Mouse (Mus musculus) frontal cortex, postnatal 36 days (tissue): ENCODE measurements around the gene Hist1h2bj.
A peak's percentile ranks its signal among the peaks of the same experiment; 100 is the strongest.

Experiments
- DNase-seq, 2 experiments: peaks; one replicate each; pipeline ENCODE4 v3.0.0; 2022; ENCODE audit warnings: low spot score in 2 of 2

The Hist1h2bj gene

DNA sequence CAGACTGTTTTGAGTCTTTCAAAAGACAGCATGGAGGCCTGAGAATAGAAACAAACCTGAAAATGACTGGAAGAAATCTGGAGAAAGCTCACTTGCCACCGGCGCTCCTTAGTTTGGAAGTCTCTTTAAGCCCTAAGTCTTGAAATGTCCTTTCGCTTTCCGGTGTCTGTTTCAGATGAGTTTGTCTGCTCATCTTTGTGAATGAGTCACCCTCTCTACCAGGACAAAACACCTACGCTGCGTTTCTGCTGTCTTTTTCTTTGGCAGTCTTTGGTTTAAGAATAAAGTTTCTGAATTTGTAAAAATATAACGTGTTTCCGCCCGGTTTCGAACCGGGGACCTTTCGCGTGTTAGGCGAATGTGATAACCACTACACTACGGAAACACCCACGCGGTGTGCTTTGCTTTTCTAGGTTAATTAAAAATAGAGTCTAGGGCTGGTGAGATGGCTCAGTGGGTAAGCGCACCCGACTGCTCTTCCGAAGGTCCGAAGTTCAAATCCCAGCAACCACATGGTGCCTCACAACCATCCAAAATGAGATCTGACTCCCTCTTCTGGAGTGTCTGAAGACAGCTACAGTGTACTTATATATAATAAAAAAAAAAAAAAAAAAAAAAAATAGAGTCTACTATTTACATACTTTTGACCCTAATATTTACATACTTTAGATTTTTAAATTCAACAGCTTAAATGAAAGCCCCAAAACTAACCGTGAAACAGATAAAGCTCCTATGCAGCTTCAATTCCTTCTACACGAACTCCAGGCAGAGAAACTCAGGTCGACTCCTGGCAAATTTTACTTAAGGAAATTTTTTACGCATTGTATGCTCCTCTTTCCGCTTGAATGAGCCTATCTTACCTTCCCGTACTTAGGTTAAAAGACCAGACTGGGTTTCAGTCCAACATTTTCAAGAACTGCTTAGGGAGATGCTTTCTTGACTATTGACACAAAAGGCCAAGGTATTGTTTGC is 27.2 kb upstream of the Hist1h2bj start:
- DNase-seq: peak; percentile 73 to 78

DNA sequence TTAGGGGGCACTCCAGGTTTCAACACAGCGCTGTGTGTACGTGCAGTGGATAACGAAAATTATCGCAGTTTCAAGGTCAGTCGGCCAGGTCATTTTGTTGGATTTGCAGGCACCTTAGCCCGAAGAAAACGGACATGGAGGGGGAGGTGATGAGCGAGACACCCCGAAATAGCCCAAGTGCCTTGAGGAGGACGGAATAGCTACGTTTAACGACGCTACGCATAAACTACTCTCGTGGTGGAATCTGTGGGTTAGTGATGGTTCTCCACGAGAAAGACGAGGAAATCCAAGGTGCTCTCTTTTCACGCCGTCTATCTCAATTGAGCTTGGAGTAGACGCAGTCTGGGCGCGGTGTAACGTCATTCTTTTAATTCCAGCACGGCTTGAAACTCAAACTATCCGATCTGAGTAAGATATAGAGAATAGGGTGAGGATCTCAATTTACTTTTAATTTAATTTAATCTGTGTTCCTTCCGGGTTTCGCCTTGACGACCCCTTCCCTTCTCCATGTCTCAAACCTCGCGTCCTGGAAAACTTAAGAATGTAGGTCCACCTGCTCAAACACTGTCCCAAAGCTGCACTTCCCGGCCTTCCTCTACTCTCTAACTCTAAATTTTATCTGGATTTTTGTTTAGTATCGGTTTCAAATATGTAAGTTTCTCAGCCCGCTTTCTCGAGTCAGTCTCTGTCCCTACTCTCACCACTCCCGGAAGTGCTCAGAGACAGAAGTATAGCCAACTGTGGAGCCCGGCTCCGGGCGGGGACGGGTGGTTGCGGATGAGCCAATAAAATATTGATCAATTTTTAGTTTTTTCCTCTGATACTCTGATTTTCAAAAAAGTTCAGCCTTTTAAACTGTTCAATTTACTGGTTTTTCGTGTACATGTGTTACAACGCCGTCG is 22.8 kb upstream of the Hist1h2bj start:
- DNase-seq: no peak

DNA sequence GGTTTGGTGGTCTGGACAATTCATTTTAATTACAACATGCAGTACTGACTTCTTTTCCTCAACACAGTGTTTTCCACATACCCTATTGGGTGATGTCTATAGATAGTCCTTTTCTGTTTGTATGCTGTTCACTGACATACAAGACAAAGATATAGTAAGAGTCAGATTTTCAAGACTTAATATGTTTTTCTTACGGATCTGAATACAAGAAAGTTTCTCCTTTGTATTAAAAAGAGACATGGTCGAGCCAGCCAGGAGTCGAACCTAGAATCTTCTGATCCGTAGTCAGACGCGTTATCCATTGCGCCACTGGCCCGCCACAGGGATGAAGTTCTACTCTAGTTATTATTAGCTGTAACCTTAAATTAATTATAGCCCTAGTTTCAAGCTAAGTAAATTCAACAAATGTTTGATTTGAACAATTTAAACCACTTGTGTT is 22.1 kb upstream of the Hist1h2bj start:
- peak in 1 of 2 experiments; percentile 66 for DNase-seq

DNA sequence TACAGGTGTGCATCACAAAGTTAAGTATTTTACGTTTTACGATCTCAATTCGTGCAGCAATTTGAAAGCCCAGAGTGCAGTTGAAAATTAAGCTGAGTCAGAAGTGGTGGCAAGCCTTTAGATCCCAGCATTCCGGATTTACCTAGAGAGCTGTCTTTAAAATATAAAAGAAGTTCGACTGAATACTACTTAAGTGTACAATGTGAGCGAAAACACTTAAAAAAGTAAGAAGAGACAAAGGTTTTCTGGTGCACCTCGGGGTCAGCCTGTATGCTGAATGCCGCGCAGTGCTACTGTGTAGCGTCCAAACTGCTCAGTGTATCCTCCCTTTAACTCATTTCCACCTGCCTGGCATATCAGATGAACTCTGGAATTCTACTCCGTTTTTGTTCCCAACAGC is 21.4 kb upstream of the Hist1h2bj start:
- no peak for DNase-seq

DNA sequence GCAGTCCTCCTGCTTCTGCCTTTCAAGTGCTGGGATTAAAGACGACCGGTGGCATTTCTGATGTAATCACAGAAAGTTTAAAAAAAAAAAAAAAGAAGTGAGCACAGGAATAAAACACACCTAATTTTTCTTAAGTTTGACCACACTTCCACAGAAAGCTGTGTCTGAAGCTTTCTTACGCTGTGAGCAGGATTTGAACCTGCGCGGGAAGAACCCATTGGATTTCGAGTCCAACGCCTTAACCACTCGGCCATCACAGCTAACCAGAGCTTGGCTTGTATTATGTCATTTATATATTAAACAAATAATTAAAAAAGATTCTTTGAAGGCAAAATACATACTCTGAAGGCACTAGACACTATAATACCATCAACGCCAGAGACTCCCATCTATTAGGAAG is 20.8 kb upstream of the Hist1h2bj start:
- peak; percentile 61 to 78 for DNase-seq

DNA sequence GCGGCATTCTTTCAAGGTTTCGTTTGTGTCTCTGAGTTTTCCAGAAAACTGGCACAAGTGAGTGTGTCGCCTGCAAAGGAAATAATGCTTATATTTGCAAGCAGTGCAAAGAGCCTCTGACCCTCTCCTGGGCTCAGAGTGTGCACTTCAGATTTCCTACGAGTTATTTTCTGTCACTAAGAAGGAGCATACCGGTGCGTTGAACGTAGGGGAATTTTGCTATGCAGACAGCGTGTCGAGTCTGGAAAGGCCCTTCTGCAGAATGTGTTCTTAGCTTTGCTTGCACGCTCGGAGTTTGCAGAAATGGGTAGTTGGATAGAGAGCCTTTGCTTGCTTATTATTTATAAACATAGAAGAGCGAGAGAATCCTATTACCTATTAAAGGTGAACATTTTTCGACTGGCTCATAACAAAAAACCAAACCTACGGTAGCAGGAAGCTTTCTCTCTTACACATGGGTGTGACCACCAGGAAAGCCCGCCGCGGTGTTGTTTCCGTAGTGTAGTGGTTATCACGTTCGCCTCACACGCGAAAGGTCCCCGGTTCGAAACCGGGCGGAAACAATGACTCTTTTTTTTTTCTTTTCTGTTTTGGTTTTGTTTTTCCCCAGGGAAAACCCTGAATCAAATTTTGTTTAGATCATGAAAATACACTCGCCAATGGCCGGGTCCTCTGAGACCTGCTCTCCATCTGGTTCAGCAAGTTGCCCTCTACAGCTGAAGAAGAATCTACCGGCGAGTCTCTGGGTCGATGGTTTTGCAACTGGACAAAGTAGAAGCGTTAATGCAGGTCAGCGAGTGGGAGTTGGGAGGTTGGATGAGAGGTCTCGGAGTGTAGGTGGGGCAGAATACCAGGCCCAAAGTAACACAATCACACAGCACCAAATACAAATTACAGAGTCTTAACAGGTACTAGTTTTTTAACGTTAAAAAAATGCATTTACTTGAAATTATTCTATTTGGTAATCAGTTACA is 16.7 kb upstream of the Hist1h2bj start:
- peak; percentile 92 to 93 for DNase-seq

DNA sequence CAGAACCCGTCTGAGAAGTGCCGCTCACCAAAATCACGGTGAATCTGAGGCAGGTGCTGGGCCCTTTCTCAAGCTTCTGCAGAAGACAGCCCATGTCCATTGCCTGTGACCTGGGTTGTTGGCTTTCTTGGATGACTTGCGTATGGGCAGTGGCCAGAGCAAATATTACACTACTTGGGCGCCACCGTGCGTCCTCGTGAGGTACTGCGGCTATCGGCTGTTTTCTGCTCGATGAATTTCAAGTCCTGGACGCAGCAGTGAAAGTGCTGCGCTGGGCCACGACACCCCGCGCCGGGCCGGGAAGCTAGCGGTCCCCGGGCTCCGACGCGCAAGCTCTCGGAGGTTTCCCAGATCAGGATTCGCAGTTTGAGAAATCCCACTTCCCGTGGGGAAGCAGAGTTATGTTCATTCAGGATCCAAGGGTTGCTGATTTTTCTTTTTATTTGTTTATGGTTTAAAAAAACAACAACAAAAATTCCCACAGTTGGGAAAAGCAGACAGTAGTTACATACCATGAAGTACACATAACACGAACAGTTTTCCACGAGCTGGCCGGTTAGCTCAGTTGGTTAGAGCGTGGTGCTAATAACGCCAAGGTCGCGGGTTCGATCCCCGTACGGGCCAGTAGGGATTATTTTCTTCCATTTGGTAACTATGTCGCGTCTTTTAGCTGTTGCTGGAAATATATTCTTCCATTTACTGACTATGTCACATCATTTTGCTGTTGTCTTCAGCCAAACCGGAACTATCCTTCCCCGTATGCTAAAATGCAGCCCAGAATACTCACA is 14.1 kb upstream of the Hist1h2bj start:
- DNase-seq: peak; percentile 93 to 97

DNA sequence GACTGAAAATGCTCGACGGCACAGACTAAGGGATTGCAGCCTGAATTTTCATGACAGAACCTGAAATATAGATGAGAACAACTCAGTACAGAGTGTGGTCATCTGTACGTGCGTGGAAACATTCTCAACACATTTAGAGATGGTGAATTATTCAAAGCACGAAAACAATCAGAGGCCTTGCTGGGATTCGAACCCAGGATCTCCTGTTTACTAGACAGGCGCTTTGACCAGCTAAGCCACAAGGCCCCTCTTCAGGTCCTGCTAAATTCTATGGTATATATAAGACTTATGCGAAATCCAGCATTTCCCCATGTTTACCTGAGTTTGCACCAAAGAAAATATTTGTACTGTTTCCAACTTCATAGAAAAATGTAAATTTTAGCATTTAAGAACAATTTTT is 13.1 kb upstream of the Hist1h2bj start:
- no peak for DNase-seq

DNA sequence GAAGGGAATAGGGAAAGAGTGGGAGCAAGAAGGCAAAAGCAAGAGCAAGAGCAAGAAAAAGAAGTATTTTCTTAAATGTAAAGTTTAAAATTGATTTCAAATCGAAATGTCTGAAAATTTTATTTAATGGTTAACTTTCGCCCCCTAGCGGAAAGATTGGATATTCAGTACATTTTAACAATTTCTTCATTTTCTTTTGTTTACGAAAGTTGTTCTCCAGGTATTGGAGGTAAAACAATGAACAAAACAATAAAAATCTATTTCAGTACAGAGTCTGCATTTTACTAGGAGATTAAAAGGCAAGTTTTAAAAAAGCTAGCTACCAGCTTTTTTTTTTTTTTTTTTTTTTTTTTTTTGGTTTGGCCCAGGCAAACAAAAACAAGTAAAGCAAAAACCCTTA is 12.5 kb upstream of the Hist1h2bj start:
- no peak for DNase-seq

DNA sequence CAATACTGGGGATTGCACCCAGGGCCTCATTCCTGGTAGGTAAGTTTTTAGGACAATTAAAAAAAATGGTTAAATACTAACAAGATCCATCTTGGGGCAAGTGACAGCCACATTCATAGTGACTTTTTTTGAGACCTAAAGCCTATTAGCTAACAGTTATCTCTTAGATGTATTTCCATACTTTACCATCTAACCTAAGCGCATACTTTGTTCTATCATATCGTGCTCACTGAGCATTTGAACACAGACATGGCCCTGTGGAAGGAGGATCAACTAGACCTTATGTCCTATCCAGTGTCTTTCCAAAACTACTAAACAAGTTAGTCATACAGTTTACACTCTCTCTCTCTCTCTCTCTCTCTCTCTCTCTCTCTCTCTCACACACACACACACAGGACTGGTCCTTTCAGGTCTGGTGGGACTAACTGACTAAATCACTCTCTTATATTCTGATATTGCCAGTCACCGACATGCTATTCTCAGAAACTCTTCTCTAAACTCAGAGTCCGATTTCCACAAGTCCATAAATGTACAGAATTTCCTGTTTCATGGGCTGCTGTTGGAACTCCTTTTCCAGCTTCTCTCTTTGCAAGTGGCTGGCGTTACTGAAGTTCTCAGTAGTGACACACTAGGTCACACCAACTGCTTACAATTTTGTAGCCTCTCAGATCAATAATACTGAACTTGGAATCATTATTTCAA is 9.1 kb upstream of the Hist1h2bj start:
- no peak for DNase-seq

DNA sequence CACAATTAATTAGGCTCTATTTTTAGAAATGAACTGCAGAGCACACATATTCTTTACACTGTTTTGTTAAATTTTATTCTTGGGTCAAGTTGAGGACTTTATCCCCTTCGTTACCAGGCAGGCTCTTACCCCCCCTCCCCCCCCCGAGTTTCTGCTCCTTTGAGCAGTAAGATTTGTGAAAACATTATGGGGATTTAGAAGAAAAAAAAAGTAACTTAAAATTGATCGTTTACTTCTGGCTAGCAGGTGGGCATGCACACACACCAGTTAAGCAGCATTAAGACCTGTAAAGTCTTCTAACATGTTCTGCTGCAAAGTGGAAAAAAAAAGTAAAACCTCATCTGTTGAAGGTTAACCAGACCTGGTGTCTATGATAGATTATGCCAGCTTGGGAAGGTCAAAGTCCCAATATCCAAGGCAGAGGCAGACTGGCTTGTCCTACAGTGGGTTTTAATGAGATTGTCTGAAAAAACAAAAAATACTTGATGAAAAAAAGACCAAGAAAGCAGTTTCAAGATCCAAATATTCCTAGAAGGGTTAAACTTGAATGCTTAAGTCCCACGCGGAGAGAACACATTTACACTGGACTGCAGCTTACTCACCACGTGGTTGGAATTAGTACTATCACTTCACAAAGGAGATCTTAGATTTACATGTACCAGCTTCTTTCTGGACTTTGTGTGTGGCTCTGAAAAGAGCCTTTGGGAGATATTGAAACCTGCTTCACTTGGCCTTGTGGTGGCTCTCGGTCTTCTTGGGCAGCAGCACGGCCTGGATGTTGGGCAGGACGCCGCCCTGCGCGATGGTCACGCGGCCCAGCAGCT is 8.4 kb upstream of the Hist1h2bj start:
- no peak for DNase-seq

DNA sequence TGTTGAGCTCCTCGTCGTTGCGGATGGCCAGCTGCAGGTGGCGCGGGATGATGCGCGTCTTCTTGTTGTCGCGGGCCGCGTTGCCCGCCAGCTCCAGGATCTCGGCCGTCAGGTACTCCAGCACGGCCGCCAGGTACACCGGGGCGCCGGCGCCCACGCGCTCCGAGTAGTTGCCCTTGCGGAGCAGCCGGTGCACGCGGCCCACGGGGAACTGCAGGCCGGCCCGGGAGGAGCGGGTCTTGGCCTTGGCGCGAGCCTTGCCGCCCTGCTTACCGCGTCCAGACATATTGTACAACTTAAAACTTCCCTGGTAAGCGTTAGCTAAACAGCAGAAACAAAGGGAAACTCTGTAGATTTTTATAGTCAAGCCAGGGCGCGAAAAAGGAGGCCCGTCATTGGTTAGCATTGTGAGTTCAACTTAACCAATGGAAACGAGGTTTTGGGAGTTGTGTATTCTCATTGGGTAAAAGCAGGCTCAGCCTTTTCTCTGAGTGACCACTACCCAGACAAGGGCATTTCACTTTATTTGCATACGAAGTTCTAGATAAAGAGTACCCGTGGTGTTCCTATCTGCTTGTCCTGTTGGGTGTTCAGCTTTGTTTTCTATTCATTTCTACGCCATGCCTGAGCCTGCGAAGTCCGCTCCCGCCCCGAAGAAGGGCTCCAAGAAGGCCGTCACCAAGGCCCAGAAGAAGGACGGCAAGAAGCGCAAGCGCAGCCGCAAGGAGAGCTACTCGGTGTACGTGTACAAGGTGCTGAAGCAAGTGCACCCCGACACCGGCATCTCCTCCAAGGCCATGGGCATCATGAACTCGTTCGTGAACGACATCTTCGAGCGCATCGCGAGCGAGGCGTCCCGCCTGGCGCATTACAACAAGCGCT is 7.5 kb upstream of the Hist1h2bj start, which contains the start of the genes Hist1h2ah and Hist1h2bk:
Gene Hist1h2ah, minus strand, starts transcription at position 302 of the 882 bp plus-strand sequence.
Gene Hist1h2bk, plus strand, starts transcription at position 604 of the 882 bp plus-strand sequence.
- peak; percentile 81 to 91 for DNase-seq

DNA sequence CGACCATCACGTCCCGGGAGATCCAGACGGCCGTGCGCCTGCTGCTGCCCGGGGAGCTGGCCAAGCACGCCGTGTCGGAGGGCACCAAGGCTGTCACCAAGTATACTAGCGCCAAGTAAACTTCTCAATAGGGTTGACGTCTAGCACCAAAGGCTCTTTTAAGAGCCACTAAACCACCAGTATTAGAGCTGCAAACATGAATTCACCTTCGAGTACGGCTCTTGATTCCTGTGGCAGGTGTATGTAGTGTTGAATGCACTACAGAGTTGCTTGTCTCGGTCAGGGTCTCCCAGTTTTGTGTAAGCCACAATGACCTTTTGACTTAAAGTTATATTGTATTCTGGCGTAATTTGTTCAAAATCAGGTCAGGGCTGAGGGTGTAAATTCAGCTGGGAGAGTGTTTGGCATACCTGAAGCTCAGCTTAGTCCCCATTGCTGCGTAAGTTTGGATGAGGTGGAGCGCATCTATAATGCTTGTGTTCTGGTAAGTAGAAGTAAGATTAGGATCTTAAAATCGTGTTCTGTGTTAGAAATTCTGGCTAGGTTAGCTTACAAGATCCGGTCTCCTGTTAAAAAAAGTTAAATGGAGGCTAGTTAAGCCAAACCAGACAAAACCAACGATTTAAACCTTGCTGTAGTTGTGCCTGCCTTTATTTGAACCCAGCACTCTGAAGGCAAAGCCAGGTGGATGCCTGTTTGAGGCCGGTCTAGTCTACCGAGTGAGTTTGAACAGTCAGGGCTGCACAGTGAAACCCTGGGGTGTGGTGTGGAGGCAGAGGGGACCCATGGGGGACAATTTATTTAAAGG is 6.7 kb upstream of the Hist1h2bj start:
- DNase-seq: no peak

DNA sequence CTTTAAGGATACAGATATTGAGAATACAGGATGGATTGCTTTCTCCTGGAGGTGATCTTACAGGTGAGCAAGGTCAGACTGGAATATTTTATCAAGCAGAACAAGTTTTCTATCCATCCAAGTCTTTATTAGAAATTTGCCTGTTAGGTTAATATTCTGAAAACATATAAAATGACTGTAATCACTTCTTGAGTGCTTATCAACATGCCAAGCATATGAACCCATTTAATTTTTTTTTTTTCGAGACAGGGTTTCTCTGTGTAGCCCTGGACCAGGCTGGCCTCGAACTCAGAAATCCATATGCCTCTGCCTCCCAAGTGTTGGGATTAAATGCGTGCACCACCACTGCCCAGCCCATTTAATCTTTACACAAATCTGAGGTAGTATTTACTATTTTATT is 6.0 kb upstream of the Hist1h2bj start:
- DNase-seq: no peak

DNA sequence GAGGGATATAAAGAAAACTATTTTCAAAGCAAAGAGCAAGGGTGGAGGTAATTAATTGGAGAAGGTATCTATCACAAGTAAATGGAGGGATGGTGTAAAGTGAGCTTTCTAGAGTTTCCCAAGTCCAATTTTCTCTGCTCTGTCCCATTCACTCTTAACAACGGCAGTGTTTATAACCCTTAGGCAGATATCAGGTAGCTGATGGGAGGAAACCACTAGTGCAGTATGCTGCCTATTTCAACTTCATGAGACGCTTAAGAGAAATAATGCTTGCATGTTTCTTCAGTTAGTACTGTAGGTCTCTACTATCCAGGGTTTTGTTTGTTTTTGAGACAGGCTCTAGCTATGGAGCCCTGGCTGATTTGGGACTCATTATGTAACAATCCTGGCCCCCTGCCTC is 5.6 kb upstream of the Hist1h2bj start:
- no peak for DNase-seq

DNA sequence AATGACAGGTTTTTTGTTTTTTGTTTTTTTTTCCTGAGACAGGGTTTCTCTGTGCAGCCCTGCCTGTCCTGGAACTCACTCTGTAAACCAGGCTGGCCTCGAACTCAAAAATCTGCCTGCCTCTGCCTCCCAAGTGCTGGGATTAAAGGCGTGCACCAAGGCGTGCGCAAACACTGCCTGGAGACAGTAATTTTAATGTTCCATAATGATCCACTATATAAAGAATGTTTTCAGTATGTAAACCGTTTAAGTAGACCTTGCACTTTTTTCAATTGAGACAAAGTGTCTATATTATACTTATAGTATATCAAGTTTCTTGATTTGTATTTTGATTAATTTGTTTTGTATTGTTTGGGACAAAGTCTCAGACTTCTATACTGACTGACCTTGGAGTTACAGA is 3.6 kb upstream of the Hist1h2bj start:
- DNase-seq: no peak

DNA sequence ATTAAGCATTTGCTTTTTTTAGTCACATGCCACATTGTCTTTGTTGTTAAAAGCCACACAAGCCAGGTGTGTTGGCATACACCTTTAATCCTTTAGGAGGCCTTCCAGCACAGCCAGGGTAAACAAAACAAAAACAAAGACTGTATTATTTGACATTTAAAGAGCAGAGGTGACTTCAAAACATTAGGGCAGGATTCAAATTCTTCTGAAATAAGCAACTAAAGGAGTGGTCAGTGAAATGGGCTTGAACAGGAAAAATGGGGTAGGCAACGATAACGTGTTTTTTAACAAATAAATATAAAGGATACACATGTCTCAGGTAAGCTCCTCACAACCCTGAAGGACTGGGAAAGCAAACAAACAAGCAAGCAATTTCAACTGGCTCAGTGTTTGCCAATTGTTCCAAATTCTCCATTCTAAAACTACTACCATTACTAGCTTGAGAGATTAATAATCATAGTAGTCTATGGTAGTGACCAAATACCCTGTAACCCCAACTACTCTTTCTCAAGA is 3.0 kb upstream of the Hist1h2bj start:
- DNase-seq: no peak
